ENCODE assay signal across 15 mouse cellular contexts in the genomic region with DNA sequence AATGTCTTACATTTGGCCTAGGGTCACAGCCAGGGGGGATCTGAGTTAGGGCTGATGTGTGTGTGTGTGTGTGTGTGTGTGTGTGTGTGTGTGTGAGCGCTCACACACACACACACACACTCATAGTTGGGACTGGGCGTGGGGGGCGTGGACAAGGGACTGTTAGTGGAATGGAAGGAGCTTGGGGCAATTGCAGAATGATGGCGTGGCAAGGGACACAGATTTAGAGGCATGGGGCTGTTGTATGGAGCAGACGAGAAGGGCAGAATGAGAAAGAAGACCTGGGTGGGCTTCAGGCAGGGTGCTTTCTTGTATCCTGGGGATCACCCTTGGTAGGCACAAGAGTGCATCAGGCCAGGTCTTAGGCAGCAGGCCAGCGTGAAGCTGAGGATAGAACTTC. TPM values are rescaled to one million over a fixed set of nuclear protein-coding genes. Genes with fewer than 3 reads are reported as not detected.
DNase-seq lines count a peak whose midpoint lies in the region; ATAC-seq and TF ChIP-seq lines count a peak whose summit lies in the region.
"Had no signal": no experiment of that assay in that cellular context is flagged by ENCODE, and none has a peak within 500 bp of the region (broad histone marks: within the 10 kb centered on the region; RNA-seq: fewer than 3 reads in every experiment).

No protein-coding gene starts in this region.

- TF ChIP-seq CTCF in testis, adult 2 months (IDR thresholded peaks at IDR 0.05; ENCODE audit: control insufficient read depth, insufficient read depth, insufficient replicate concordance, low read depth, low read length), result no peak

- no peak for TF ChIP-seq POLR2A in testis, adult 2 months (IDR thresholded peaks at IDR 0.05; ENCODE audit: control insufficient read depth, low read depth, low read length)

- peak overlapping the region; percentile 41; the same call in 1 of the 2 replicates for H3K27ac ChIP-seq in kidney, embryonic 15.5 days
- H3K27ac ChIP-seq in testis, adult 2 months (ENCODE audit: control insufficient read depth, insufficient read depth, low read depth, low read length), result peak overlapping the region; percentile 15; the same call in 1 of the 2 replicates
- peak overlapping the region; percentile 45 for H3K27ac ChIP-seq in embryonic facial prominence, embryonic 15.5 days (replicated peaks)
- H3K27ac ChIP-seq: forebrain, embryonic 15.5 days; heart, adult 2 months; left cerebral cortex, adult 2 months; midbrain, embryonic 15.5 days had no signal

- no peaks in the 10 kb centered on the region for H3K27me3 ChIP-seq in kidney, embryonic 15.5 days
- H3K27me3 ChIP-seq in testis, adult 2 months (ENCODE audit: control insufficient read depth, insufficient read depth, low read length), result no peaks in the 10 kb centered on the region
- H3K27me3 ChIP-seq in embryonic facial prominence, embryonic 15.5 days, result no peaks in the 10 kb centered on the region
- H3K27me3 ChIP-seq: forebrain, embryonic 15.5 days; midbrain, embryonic 15.5 days had no signal

- WGBS in kidney, embryonic 15.5 days, result 78% methylated on average over 6 of the region's 6 CpGs
- WGBS in embryonic facial prominence, embryonic 15.5 days, result 69% methylated on average over 6 of the region's 6 CpGs

- no peaks in the 10 kb centered on the region for H3K36me3 ChIP-seq in kidney, embryonic 15.5 days
- H3K36me3 ChIP-seq in testis, adult 2 months (ENCODE audit: control insufficient read depth, insufficient read depth, low read length), result no peaks in the 10 kb centered on the region
- no peaks in the 10 kb centered on the region for H3K36me3 ChIP-seq in embryonic facial prominence, embryonic 15.5 days
- H3K36me3 ChIP-seq: forebrain, embryonic 15.5 days; midbrain, embryonic 15.5 days had no signal

- H3K4me1 ChIP-seq in kidney, embryonic 15.5 days, result peaks cover 37% of the 10 kb centered on the region
- no peaks in the 10 kb centered on the region for H3K4me1 ChIP-seq in testis, adult 2 months (ENCODE audit: control insufficient read depth, insufficient read depth, low read length)
- H3K4me1 ChIP-seq in embryonic facial prominence, embryonic 15.5 days, result peaks cover 49% of the 10 kb centered on the region

- no peak overlapping the region for H3K9ac ChIP-seq in kidney, embryonic 15.5 days
- H3K9ac ChIP-seq in embryonic facial prominence, embryonic 15.5 days, result no peak overlapping the region
- H3K9ac ChIP-seq: forebrain, embryonic 15.5 days; midbrain, embryonic 15.5 days had no signal

- no peak for ATAC-seq in kidney, embryonic 15.5 days (replicated peaks; ENCODE audit: low FRiP score)
- no peak for ATAC-seq in embryonic facial prominence, embryonic 15.5 days (ENCODE audit: insufficient number of reproducible peaks, low FRiP score, low TSS enrichment, low read depth)
- ATAC-seq: forebrain, embryonic 15.5 days; midbrain, embryonic 15.5 days had no signal

- no peak overlapping the region for H3K4me2 ChIP-seq in kidney, embryonic 15.5 days
- H3K4me2 ChIP-seq in embryonic facial prominence, embryonic 15.5 days (replicated peaks), result no peak overlapping the region
- H3K4me2 ChIP-seq: forebrain, embryonic 15.5 days; midbrain, embryonic 15.5 days had no signal

- H3K9me3 ChIP-seq in kidney, embryonic 15.5 days (replicated peaks), result no peaks in the 10 kb centered on the region
- H3K9me3 ChIP-seq in embryonic facial prominence, embryonic 15.5 days (replicated peaks), result no peaks in the 10 kb centered on the region
- H3K9me3 ChIP-seq: forebrain, embryonic 15.5 days; midbrain, embryonic 15.5 days had no signal

- no peak overlapping the region for H3K4me3 ChIP-seq in kidney, embryonic 15.5 days (replicated peaks)
- H3K4me3 ChIP-seq in testis, adult 2 months (ENCODE audit: control insufficient read depth, low read depth, low read length), result no peak overlapping the region
- no peak overlapping the region for H3K4me3 ChIP-seq in embryonic facial prominence, embryonic 15.5 days (replicated peaks)
- H3K4me3 ChIP-seq: forebrain, embryonic 15.5 days; heart, adult 2 months; left cerebral cortex, adult 2 months; midbrain, embryonic 15.5 days had no signal

- DNase-seq in kidney, adult 9 months, result no peak
- DNase-seq in testis, postnatal 10 days (ENCODE audit: low spot score), result no peak
- DNase-seq in right cerebral cortex, postnatal 10 days (ENCODE audit: low spot score in 2 of 2), result no peak
- DNase-seq in embryo, embryonic 10.5 days (ENCODE audit: low spot score), result no peak
- DNase-seq: cerebellum, postnatal 14 days; heart, postnatal 10 days; liver had no signal

RNA-seq across cellular contexts. Expression of a gene that starts 12.8 kb away (rescaled TPM):
- polyA plus RNA-seq in kidney, embryonic 15.5 days (2015; fragmentation: Nextera tagmentation; extraction: Ambion mirVana), result 0.17 and 0.18 TPM in 2 replicates
- 0.76 and 2.0 TPM in 2 replicates for polyA plus RNA-seq in testis, adult 2 months (2012; rRNA removed)
- 0.57 and 0.59 TPM in 2 replicates for polyA plus RNA-seq in embryonic facial prominence, embryonic 15.5 days (2015; fragmentation: Nextera tagmentation; extraction: Ambion mirVana)
- polyA plus RNA-seq: forebrain, embryonic 15.5 days; kidney, embryonic 14.5 days; midbrain, embryonic 15.5 days had no signal

RNA-seq across cellular contexts. Expression of a gene that starts 52.9 kb away (rescaled TPM):
- 0.29 and 0.32 TPM in 2 replicates for polyA plus RNA-seq in kidney, embryonic 15.5 days (2015; fragmentation: Nextera tagmentation; extraction: Ambion mirVana)
- 2.0 and 3.3 TPM in 2 replicates for polyA plus RNA-seq in testis, adult 2 months (2012; rRNA removed)
- polyA plus RNA-seq in embryonic facial prominence, embryonic 15.5 days (2015; fragmentation: Nextera tagmentation; extraction: Ambion mirVana), result 2.7 and 2.8 TPM in 2 replicates
- polyA plus RNA-seq: forebrain, embryonic 15.5 days had no signal
